Mouse (Mus musculus): Measurements from ENCODE around the gene Gm20388.
A peak's percentile ranks its signal among the peaks of the same experiment; 100 is the strongest.

The Gm20388 gene

GRCm38 (mm10) chr8:123763355-123763754 is 3852.7 kb downstream of the Gm20388 start:
- DNase-seq, result no peak

DNA sequence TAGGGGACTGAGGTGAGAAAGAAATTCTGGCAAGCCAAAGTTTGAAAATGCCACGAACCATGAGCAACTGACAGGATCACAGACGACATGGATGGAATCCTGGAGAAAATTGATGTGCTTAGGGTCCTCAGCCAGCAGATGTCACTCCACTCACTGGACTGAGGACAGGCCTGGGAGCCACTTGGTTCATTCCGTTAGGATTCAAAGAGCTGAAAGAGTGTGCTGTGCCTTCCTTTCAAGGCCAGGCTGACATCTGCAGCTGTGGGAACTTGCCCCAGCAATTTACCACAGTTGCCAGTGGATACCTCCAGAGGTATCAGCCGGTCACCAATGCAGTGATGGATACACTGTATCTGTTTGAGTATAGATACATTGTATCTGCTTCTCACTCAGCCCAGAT is 3854.0 kb downstream of the Gm20388 start:
- peak; percentile 50 to 66 for DNase-seq

GRCm38 (mm10) chr8:123766516-123766915 is 3855.9 kb downstream of the Gm20388 start:
- no peak for DNase-seq

DNA sequence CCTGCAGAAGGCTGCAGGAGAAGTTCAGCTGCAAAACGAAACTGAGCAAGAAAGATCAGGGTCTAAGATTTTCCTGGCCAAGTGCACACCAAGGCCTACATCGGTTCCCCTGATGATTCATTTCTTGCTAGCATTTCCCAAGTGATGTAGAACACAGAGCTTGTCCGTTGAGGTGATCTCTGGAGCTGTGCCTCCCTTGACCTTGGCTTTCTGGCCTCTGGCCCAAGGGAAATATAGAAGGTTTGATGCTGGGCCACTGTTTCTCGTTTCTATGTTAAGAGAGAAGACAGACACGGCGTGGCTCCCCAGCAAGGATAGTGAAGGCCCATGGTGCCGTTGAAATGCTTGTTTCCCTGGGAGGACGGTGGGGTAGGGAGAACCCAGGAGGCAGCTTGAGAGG is 3857.2 kb downstream of the Gm20388 start:
- no peak for DNase-seq

DNA sequence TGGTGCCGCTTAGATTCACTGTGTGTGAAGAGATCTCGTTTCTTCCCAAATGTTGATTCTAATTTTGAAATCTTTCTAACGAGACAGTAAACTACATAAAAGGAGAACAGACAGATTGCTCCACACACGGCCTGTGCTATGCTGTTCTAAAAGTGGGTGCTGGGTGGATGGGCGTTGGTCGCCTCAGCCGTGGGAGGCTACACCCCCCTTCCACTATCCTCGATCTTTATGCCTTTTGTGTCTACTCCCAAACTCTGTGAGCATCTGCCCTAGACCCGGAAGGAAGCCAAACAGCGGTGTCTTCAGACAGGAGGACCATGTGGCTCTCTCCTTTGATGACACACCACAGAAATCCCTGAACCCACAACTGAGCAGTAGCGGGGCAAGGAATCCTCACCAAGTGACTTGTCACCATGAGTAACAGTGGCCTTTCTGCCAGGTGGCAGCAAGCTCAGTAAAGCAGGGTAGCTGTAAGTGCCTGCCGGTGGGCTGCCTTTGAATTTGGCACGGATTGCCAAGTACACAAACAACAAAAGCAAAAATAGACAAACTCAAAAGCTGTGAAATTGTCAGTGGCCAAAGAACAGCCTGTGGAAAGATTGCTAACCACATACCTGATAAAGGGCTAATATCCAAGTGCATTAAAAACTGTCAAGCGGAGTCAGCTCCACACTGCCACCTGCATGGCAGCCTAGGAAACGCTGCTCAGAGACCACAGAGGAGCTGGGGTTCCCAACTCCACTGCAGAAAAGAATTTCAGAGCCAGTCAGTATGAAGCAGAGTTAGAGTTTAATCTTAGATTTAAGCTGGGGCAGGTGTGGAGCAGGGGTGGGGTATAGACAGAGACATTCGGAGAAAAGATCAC is 3858.1 kb downstream of the Gm20388 start:
- DNase-seq, result peak; percentile 75 to 85

DNA sequence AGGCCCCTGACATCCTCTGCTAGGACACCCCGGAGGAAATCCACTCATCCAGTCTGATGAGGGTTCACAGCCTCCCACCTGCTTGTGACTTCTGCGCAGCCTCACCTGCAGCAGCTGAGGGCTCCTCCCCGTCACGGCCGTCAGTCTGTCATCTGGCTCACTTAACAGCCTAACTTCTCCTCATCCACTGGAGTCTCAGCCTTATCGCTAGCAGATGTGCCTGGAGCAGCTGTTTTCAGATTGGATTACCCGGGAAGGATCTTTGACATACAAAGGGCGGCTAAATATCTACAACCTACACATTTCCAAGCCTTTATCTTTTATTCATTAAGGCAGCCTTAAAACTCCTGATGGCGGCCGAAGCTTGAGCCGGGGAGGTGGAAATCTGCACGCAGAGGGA is 3862.8 kb downstream of the Gm20388 start:
- no peak for DNase-seq

DNA sequence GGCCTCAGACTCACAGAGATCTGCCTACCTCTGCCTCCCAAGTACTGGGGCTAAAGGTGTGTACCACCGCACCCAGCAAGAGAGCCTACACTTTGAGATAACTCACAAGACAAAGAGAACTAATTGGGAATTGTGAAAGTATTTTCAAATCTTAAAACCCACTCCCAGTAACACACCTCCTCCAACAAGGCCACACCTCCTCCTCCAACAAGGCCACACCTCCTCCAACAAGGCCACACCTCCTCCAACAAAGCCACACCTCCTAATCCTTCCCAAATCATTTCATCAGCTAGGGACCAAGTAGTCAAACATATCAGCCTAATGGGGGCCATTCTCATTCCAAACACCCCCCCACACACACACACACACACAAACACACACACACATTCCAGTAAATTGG is 3863.8 kb downstream of the Gm20388 start:
- no peak for DNase-seq

DNA sequence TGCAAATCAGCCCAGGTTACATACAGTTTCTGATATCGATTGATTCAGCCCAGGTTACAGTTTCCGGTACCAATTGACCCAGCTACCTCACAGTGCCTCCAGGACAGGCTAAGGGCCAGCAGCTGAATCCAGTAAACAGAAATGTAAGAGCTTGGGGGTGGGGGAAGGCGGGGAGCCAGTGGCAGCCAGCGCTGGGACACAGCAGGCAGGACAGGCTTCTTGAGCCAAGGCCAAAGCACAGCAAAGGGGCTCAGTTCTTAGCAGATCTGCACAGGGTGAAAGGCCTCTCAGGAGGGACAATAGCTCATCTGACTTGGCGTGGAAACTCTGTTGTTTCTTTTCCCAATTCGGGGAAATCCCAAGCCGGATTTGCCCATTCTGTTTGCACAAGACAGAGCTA is 3866.7 kb downstream of the Gm20388 start:
- DNase-seq, result no peak

GRCm38 (mm10) chr8:123780471-123780870 is 3869.8 kb downstream of the Gm20388 start:
- no peak for DNase-seq

GRCm38 (mm10) chr8:123781256-123781655 is 3870.6 kb downstream of the Gm20388 start:
- no peak for DNase-seq

GRCm38 (mm10) chr8:123783525-123784249 is 3873.0 kb downstream of the Gm20388 start:
- DNase-seq, result peak; percentile 86 to 94

GRCm38 (mm10) chr8:123786166-123786565 is 3875.5 kb downstream of the Gm20388 start:
- DNase-seq, result peak in 1 of 2 experiments; percentile 48

GRCm38 (mm10) chr8:123786644-123787043 is 3876.0 kb downstream of the Gm20388 start:
- no peak for DNase-seq

GRCm38 (mm10) chr8:123787254-123787897 is 3876.7 kb downstream of the Gm20388 start:
- peak in 1 of 2 experiments; percentile 32 for DNase-seq

DNA sequence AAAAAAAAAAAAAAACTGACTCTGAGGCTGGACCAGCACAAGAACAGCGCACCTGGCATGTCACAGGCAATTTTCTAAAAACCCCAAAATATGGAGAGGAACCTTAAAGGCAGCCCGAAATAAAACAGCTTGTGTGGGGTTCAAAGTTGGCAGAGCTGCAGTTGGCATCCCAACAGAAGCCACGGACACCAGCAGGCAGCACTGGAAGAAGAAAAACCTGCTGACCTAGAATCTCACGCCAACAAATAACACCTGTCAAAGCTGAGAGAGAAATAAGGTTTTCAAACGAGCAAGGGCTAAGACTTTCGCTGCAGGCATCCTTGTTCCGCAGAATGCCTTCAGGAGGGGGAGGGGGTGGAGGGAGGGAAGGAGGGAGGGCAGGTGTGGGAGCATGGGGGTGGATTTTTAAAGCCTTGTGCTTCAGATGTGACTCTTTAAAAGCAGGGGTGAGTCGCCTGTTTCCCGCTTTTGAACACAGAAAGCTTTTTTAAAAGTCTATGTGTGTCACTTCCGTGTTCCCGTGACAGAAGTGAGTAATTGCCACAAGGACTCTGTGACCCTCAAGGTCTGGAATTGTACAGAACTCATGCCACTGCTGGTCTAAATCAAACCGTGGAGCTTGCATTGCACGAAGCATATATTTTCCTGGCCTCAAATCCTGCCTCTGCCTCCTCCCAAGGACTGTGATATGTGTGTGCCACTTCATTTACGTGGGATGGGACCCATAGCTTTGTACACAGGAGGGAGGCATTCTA is 3878.0 kb downstream of the Gm20388 start:
- DNase-seq, result peak; percentile 85 to 87

DNA sequence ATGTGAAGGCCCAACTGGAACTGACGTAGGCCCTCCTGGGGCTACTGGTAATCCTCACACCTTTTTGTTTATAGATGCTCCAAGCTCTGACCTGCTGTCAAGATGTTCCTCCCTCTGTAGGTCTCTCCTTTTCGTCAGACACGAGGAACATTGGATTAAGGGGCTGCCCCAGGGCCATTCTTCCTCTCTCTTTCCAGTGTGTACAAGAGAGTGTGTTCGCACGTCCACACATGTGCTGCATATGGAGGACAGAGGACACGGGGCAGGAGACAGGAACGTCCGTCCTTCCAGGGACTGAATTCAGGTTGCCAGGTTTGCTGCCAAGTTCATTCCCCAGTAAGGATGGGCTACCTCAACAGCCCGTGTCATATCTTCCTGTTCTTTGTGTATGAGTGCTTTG is 3878.8 kb downstream of the Gm20388 start:
- peak in 1 of 2 experiments; percentile 48 for DNase-seq

DNA sequence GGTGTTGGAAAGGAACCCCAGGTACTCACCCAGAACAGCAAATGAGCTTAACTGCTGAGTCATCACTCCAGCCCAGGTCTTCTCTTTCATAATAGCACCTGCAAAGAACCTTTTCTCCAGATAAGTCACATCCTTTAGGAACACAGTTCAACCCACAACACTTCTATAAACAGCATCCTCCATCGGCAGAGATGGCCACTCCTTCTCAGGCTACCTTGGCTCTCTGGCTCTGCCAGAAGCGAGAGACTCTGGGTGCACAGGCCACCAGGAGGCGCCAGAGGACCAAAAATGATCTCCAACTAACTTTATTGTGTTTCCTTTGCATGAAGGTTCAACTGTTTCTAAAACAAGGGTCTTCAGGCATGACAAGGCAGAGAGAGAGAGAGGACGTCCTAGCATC is 3879.3 kb downstream of the Gm20388 start:
- DNase-seq, result peak; percentile 96 to 97

DNA sequence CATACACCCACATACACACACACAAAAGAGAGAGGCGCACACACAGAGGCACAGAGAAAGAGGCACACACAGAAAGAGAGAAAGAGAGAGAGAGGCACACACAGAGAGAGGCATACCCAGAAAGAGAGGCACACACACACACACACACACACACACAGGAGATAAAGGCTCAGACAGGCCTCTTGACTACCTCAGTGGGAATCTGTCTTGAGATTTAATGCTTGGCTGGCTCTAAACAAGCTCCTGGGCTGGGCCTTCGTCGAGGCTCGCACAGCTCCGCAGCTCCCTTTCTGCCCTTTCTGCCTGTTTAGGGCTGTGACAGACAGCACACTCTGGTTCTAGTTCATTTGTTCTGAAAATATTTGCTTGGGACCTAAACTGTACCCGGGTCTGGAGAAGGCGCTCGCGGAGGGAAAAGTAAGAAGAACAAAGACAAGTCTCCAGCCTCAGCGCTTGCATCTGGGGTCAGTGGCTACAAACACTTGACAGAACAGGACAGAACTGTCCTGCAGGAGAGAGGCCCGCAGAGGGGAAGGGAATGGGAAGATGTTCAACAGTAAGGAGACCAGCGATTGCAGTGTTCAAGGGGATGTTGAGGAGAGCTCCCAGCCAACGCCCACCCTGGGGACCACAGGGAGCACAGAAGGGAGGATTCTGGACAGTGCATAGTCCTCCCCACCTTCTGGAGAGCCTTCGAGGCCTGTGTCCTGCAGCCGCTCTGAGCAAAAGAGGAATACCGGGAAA is 3880.6 kb downstream of the Gm20388 start:
- DNase-seq, result no peak

GRCm38 (mm10) chr8:123791845-123792225 is 3881.2 kb downstream of the Gm20388 start:
- DNase-seq, result no peak

DNA sequence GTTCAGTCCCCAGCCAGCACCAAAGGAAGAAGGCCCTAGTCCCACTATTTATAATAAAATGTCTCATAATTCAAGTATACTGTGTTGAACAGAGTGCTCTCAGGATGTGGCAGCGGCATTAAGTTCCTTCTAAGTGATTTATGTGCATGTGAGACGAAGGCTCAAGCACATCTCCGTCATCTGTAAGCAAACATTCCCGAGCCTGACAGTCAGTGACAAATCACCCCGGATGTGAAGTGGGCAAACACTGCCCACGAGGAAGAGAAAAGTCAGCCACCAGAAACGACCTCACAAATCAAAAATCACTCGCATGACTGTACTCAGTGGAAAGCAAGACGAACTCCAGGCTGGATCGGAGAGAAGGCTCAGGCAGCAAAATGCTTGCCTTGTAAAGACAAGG is 3883.3 kb downstream of the Gm20388 start:
- no peak for DNase-seq

DNA sequence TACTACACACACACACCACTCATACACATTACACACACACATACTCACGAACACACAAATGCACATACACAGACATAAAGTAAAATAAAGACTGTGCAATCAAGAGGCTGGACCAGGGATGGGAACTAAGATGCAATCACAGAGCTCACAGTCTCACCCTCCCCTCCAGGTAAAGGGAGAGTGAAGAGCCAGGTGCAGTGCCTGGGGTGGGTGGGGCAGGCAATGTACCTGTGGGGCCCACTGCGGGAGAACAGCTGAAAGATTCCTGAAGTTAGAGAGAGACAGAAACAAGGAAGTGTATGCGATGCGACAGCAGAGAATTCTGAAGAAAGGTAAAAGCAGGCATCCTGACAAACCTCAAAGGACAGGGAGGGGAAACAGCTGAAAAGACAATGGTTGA is 3884.1 kb downstream of the Gm20388 start:
- no peak for DNase-seq

DNA sequence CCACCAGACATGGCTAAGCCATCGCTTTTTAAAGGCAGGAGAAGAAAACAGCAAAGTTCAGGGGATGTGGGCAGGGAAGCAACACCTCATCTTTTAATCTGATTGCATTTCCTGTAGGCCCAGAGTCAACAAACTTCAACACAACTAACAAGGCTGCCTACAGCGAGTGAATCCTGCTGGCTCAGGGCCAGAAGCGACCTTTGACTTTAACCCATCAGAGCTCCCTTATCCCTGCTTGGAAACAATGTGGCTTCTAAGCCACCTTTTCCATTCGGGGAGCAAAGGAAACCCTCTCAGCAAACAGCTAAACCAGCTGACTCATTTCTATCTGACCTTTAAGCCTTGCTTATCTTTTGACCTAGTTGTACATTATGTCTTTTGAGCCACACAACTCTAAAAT is 3886.1 kb downstream of the Gm20388 start:
- DNase-seq, result no peak
